Mouse (Mus musculus) thymus, adult 2 months (tissue): ENCODE data around the gene Mogat1. TPM values are rescaled to one million over a fixed set of nuclear protein-coding genes. Genes with fewer than 3 reads are reported as not detected.

ENCODE experiments used
- DNase-seq: peaks from one replicate; pipeline ENCODE4 v3.0.0; 2021
- H3K27ac ChIP-seq: fragments of 200-500 bp; 2 replicates; pipeline ENCODE4 v1.5.1; 2012; ENCODE audit warnings: low read length, control low read depth; ENCODE audit not compliant: control insufficient read depth, insufficient read depth
- H3K27me3 ChIP-seq: fragments of 200-500 bp; 2 replicates; pipeline ENCODE4 v1.6.1; 2012; ENCODE audit warnings: mild to moderate bottlenecking, low read length, moderate library complexity, mixed read lengths; ENCODE audit not compliant: control insufficient read depth, insufficient read depth
- H3K36me3 ChIP-seq: fragments of 200-500 bp; 2 replicates; pipeline ENCODE4 v1.6.1; 2012; ENCODE audit warnings: mild to moderate bottlenecking, low read length, moderate library complexity; ENCODE audit not compliant: control insufficient read depth, insufficient read depth
- H3K4me1 ChIP-seq: fragments of 200-500 bp; replicated peaks from 2 replicates; pipeline ENCODE4 v1.6.1; 2012; ENCODE audit warnings: low read length; ENCODE audit not compliant: control insufficient read depth, insufficient read depth
- H3K4me3 ChIP-seq: fragments of 200-500 bp; 2 replicates; pipeline ENCODE4 v1.5.1; 2012; ENCODE audit warnings: mild to moderate bottlenecking, low read length, control low read depth, moderate library complexity; ENCODE audit not compliant: control insufficient read depth, insufficient read depth
- CTCF ChIP-seq: fragments of 200-500 bp; IDR thresholded peaks from 2 replicates; pipeline ENCODE4 v1.5.1; 2012; ENCODE audit warnings: mild to moderate bottlenecking, control low read depth, low read length, moderate library complexity, borderline replicate concordance; ENCODE audit not compliant: control insufficient read depth, poor library complexity, insufficient read depth; ENCODE audit errors: extremely low read depth
- POLR2A ChIP-seq: fragments of 200-500 bp; IDR thresholded peaks from 2 replicates; pipeline ENCODE4 v1.6.1; 2012; ENCODE audit warnings: mild to moderate bottlenecking, low read length, control low read depth, moderate library complexity; ENCODE audit not compliant: control insufficient read depth, poor library complexity, insufficient read depth; ENCODE audit errors: extremely low read depth
- WGBS: fragments of 180-500 bp; shearing (Covaris S2); methylation state at CpG from one replicate; pipeline ENCODE4 v1.1.7; 2018; 5-methylcytosine and 5-hydroxymethylcytosine counted together
- polyA plus RNA-seq: library from polyadenylated mRNA; depleted of rRNA; stranded (reverse); fragments of >200 nt; gene quantifications from 2 replicates; pipeline ENCODE4 v1.2.3, GENCODE M21; 2012; rRNA removed

Mogat1 gene
- polyA plus RNA-seq, 1 experiment, result 0.66 TPM

DNA sequence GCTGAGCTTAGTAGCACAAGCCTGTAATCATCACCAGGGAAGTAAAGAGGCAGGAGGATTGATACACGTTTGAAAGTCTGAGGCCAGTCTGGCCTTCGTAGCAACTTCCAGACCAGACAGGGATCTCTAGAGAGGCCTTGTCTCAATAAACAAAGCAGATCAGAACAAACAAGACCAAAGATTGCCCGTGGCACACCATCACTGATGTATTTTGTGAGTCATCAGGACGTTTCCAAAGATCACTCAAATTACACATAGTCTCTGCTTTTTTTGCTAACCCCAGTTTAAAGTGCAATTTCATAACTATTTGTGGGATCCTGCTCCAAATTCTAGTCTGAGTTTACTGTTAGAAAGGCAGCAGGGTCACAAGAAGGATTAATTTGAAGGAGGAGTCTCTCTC, 76.2 kb downstream of the Mogat1 start:
- no peaks in the 10 kb centered on the region for H3K36me3 ChIP-seq
- WGBS, result 66% methylated on average over 4 of the region's 4 CpGs
- TF ChIP-seq POLR2A (no peak), CTCF (no peak)
- no peaks in the 10 kb centered on the region for H3K4me1 ChIP-seq
- no peak for DNase-seq
- H3K4me3 ChIP-seq, result no peak overlapping the region
- no peaks in the 10 kb centered on the region for H3K27me3 ChIP-seq
- no peak overlapping the region for H3K27ac ChIP-seq

Other genes with a start within 250 kb of the Mogat1 start
- 0.32 and 0.67 TPM in 2 replicates for gene Sgpp2, start 200.6 kb upstream of the Mogat1 start, polyA plus RNA-seq
- 18.0 and 21.9 TPM in 2 replicates for gene Farsb, start 22.1 kb upstream of the Mogat1 start, polyA plus RNA-seq
- not detected in 2 replicates for gene BC035947, start 1.2 kb downstream of the Mogat1 start, polyA plus RNA-seq
- 9.1 and 10.2 TPM in 2 replicates for gene Acsl3, start 146.8 kb downstream of the Mogat1 start, polyA plus RNA-seq
- 1.9 and 2.2 TPM in 2 replicates for gene Utp14b, start 147.0 kb downstream of the Mogat1 start, polyA plus RNA-seq